Mouse (Mus musculus): ENCODE measurements around the gene Serpinb2. TPM values are rescaled to one million over a fixed set of nuclear protein-coding genes. Genes with fewer than 3 reads are reported as not detected.

Gene Serpinb2
- 3.6 and 3.7 TPM in 2 replicates for polyA plus RNA-seq (2015; fragmentation: Nextera tagmentation; extraction: Ambion mirVana)

GRCm38 (mm10) chr1:107511252-107511651 lies at the start of gene Serpinb2:
Serpinb2 (plus strand) TSS chr1:107511423.
- Histone ChIP-seq H3K36me3 (replicated peaks; ENCODE audit: insufficient read depth, low read length) (no peaks in the 10 kb centered on the region), H3K4me2 (ENCODE audit: low read depth, low read length) (no peak within 1 kb of the TSS), H3K9me3 (ENCODE audit: low read length) (no peaks in the 10 kb centered on the region), H3K4me3 (ENCODE audit: low read depth, low read length) (no peak within 1 kb of the TSS), H3K27ac (ENCODE audit: low read depth) (no peak within 1 kb of the TSS), H3K27me3 (ENCODE audit: insufficient read depth, low read length) (no peaks in the 10 kb centered on the region), H3K4me1 (ENCODE audit: insufficient read depth) (0 out of 2 replicates have a peak, but pooled peaks cover 3% of the 10 kb centered on the region), H3K9ac (replicated peaks) (no peak within 1 kb of the TSS)
- DNase-seq (no peak), ATAC-seq (no peak)
- no peak for TF ChIP-seq EP300 (IDR thresholded peaks at IDR 0.05; ENCODE audit: low read depth)
- TF ChIP-seq CTCF (IDR thresholded peaks at IDR 0.05; ENCODE audit: low read depth) = no peak
- 49% methylated on average over 5 of the region's 5 CpGs for WGBS (ENCODE audit: insufficient replicate concordance)

DNA sequence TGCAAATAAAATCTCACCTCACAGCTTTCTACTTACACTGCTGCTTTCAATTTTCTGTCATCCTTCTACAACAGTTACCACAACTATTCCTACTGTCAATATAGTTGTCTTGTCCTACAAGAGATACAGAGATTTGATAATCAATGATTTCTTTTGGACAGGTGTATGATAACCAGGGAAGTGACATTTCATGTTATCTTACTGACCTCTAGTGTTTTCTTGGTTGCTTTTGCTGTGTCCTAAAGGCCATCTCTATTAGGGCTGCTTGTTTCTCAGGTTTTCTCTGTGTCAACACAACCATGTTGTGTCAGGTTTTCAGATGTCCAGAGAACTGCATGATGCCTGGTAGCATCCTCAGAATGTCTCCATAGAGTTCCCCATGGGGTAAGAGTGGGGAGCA lies 31.3 kb upstream of the Serpinb2 start:
- H3K4me1 ChIP-seq (ENCODE audit: insufficient read depth) = no peaks in the 10 kb centered on the region
- no peak overlapping the region for H3K4me2 ChIP-seq (ENCODE audit: low read depth, low read length)
- H3K9ac ChIP-seq (replicated peaks) = no peak overlapping the region
- no peak for ATAC-seq
- TF ChIP-seq CTCF (IDR thresholded peaks at IDR 0.05; ENCODE audit: low read depth) = no peak
- TF ChIP-seq EP300 (IDR thresholded peaks at IDR 0.05; ENCODE audit: low read depth) = no peak
- no peaks in the 10 kb centered on the region for H3K27me3 ChIP-seq (ENCODE audit: insufficient read depth, low read length)
- H3K36me3 ChIP-seq (replicated peaks; ENCODE audit: insufficient read depth, low read length) = no peaks in the 10 kb centered on the region
- H3K27ac ChIP-seq (ENCODE audit: low read depth) = no peak overlapping the region
- no peak overlapping the region for H3K4me3 ChIP-seq (ENCODE audit: low read depth, low read length)
- no peak for DNase-seq
- H3K9me3 ChIP-seq (ENCODE audit: low read length) = no peaks in the 10 kb centered on the region

- H3K4me1 ChIP-seq (ENCODE audit: insufficient read depth) = no peaks in the 10 kb centered on the region
- H3K36me3 ChIP-seq (replicated peaks; ENCODE audit: insufficient read depth, low read length) = no peaks in the 10 kb centered on the region
- H3K9ac ChIP-seq (replicated peaks) = no peak overlapping the region
- H3K9me3 ChIP-seq (ENCODE audit: low read length) = no peaks in the 10 kb centered on the region
- DNase-seq (peak; percentile 77), ATAC-seq (0 out of 2 replicates have a peak, but pooled peaks have one; percentile 29)
- no peak overlapping the region for H3K4me2 ChIP-seq (ENCODE audit: low read depth, low read length)
- H3K4me3 ChIP-seq (ENCODE audit: low read depth, low read length) = no peak overlapping the region
- no peaks in the 10 kb centered on the region for H3K27me3 ChIP-seq (ENCODE audit: insufficient read depth, low read length)
- no peak overlapping the region for H3K27ac ChIP-seq (ENCODE audit: low read depth)
- no peak for TF ChIP-seq EP300 (IDR thresholded peaks at IDR 0.05; ENCODE audit: low read depth)
- TF ChIP-seq CTCF (IDR thresholded peaks at IDR 0.05; ENCODE audit: low read depth) = peak; percentile 86
- 27% methylated on average over 11 of the region's 11 CpGs for WGBS (ENCODE audit: insufficient replicate concordance)
Observed at GRCm38 (mm10) chr1:107481452-107481851, 29.8 kb upstream of the Serpinb2 start.

DNA sequence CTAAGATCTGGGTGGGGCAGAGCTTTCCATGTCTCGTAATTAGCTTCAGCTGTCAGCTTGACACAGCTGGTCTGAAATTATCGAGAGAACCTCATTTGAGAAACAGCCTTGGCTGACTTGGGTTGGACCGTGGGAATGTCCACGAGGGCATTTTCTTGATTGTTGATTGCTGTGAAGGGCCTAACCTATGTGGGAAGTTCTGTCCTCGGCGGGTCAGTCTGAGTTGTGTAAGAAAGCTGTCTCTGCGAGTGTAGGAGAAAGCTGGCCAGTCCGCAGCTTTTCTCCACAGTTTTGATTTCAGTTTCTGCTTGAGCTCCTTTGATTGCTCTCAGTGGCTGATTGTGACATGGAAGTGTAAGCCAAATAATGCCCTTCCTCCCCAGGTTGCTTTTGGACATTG lies 21.6 kb upstream of the Serpinb2 start:
- 62% methylated on average over 8 of the region's 8 CpGs for WGBS (ENCODE audit: insufficient replicate concordance)
- Histone ChIP-seq H3K4me2 (ENCODE audit: low read depth, low read length) (no peak overlapping the region), H3K4me1 (ENCODE audit: insufficient read depth) (no peaks in the 10 kb centered on the region), H3K4me3 (ENCODE audit: low read depth, low read length) (no peak overlapping the region), H3K9me3 (ENCODE audit: low read length) (no peaks in the 10 kb centered on the region), H3K36me3 (replicated peaks; ENCODE audit: insufficient read depth, low read length) (no peaks in the 10 kb centered on the region), H3K27ac (ENCODE audit: low read depth) (no peak overlapping the region), H3K9ac (replicated peaks) (no peak overlapping the region), H3K27me3 (ENCODE audit: insufficient read depth, low read length) (no peaks in the 10 kb centered on the region)
- ATAC-seq (no peak), DNase-seq (no peak)
- TF ChIP-seq EP300 (IDR thresholded peaks at IDR 0.05; ENCODE audit: low read depth) = no peak
- TF ChIP-seq CTCF (IDR thresholded peaks at IDR 0.05; ENCODE audit: low read depth) = no peak

GRCm38 (mm10) chr1:107496789-107497188 lies 14.4 kb upstream of the Serpinb2 start:
- Histone ChIP-seq H3K27ac (ENCODE audit: low read depth) (peak overlapping the region; percentile 31; the same call in 1 of the 2 replicates), H3K27me3 (ENCODE audit: insufficient read depth, low read length) (no peaks in the 10 kb centered on the region), H3K4me3 (ENCODE audit: low read depth, low read length) (no peak overlapping the region), H3K9me3 (ENCODE audit: low read length) (no peaks in the 10 kb centered on the region), H3K4me2 (ENCODE audit: low read depth, low read length) (no peak overlapping the region), H3K36me3 (replicated peaks; ENCODE audit: insufficient read depth, low read length) (no peaks in the 10 kb centered on the region), H3K4me1 (ENCODE audit: insufficient read depth) (no peaks in the 10 kb centered on the region), H3K9ac (replicated peaks) (no peak overlapping the region)
- ATAC-seq (peak; percentile 88), DNase-seq (peak; percentile 42)
- TF ChIP-seq CTCF (IDR thresholded peaks at IDR 0.05; ENCODE audit: low read depth) = no peak
- TF ChIP-seq EP300 (IDR thresholded peaks at IDR 0.05; ENCODE audit: low read depth) = 0 out of 2 replicates have a peak, but pooled peaks have one; percentile 14
- WGBS (ENCODE audit: insufficient replicate concordance) = 24% methylated on average over 2 of the region's 2 CpGs

- ATAC-seq = peak; percentile 33; the same call in 1 of the 2 replicates
- DNase-seq = no peak
Observed at GRCm38 (mm10) chr1:107502025-107502424, 9.2 kb upstream of the Serpinb2 start.

GRCm38 (mm10) chr1:107503294-107503693 lies 7.9 kb upstream of the Serpinb2 start:
- Histone ChIP-seq H3K27me3 (ENCODE audit: insufficient read depth, low read length) (no peaks in the 10 kb centered on the region), H3K9ac (replicated peaks) (no peak overlapping the region), H3K4me1 (ENCODE audit: insufficient read depth) (no peaks in the 10 kb centered on the region), H3K4me2 (ENCODE audit: low read depth, low read length) (no peak overlapping the region), H3K27ac (ENCODE audit: low read depth) (no peak overlapping the region), H3K36me3 (replicated peaks; ENCODE audit: insufficient read depth, low read length) (no peaks in the 10 kb centered on the region), H3K4me3 (ENCODE audit: low read depth, low read length) (no peak overlapping the region), H3K9me3 (ENCODE audit: low read length) (no peaks in the 10 kb centered on the region)
- no peak for DNase-seq
- WGBS (ENCODE audit: insufficient replicate concordance) = 44% methylated on average over 3 of the region's 3 CpGs
- TF ChIP-seq CTCF (IDR thresholded peaks at IDR 0.05; ENCODE audit: low read depth) = no peak
- no peak for TF ChIP-seq EP300 (IDR thresholded peaks at IDR 0.05; ENCODE audit: low read depth)
- ATAC-seq = no peak

More at GRCm38 (mm10) chr1:107502025-107502424, 9.2 kb upstream of the Serpinb2 start:
- Histone ChIP-seq H3K9ac (replicated peaks) (no peak overlapping the region), H3K4me3 (ENCODE audit: low read depth, low read length) (no peak overlapping the region), H3K4me1 (ENCODE audit: insufficient read depth) (no peaks in the 10 kb centered on the region), H3K36me3 (replicated peaks; ENCODE audit: insufficient read depth, low read length) (no peaks in the 10 kb centered on the region), H3K27me3 (ENCODE audit: insufficient read depth, low read length) (no peaks in the 10 kb centered on the region), H3K4me2 (ENCODE audit: low read depth, low read length) (no peak overlapping the region), H3K9me3 (ENCODE audit: low read length) (no peaks in the 10 kb centered on the region), H3K27ac (ENCODE audit: low read depth) (no peak overlapping the region)
- TF ChIP-seq CTCF (IDR thresholded peaks at IDR 0.05; ENCODE audit: low read depth) (no peak), EP300 (IDR thresholded peaks at IDR 0.05; ENCODE audit: low read depth) (peak; percentile 57)

All from liver, postnatal 0 days (tissue).